Mouse (Mus musculus) macrophage (primary cell): ENCODE measurements around the gene Folr1. TPM values are rescaled to one million over a fixed set of nuclear protein-coding genes. Genes with fewer than 3 reads are reported as not detected.

ENCODE experiments used
- H3K27ac ChIP-seq: fragments of 350-480 bp; formaldehyde crosslinking; 2 replicates; pipeline ENCODE4 v1.9.0; 2021
- H3K36me3 ChIP-seq: fragments of 350-480 bp; formaldehyde crosslinking; 2 replicates; pipeline ENCODE4 v1.9.0; 2021; ENCODE audit errors: inconsistent target
- H3K4me3 ChIP-seq: fragments of 350-480 bp; formaldehyde crosslinking; 2 replicates; pipeline ENCODE4 v1.9.0; 2021; ENCODE audit errors: inconsistent target
- H3K79me2 ChIP-seq: fragments of 350-480 bp; formaldehyde crosslinking; 2 replicates; pipeline ENCODE4 v1.9.0; 2021; ENCODE audit errors: inconsistent target
- WGBS: methylation state at CpG from one replicate; pipeline ENCODE4 v1.1.7; 2026; ENCODE audit warnings: inconsistent platforms; ENCODE audit not compliant: missing documents; 5-methylcytosine and 5-hydroxymethylcytosine counted together
- polyA plus RNA-seq: library from polyadenylated mRNA; stranded (reverse); fragments of 250-400 nt; gene quantifications from 3 replicates; pipeline ENCODE4 v1.2.4, GENCODE M21; 2018; ENCODE audit warnings: inconsistent platforms

The Folr1 gene
- polyA plus RNA-seq, 1 experiment from 2014 or later: not detected

DNA sequence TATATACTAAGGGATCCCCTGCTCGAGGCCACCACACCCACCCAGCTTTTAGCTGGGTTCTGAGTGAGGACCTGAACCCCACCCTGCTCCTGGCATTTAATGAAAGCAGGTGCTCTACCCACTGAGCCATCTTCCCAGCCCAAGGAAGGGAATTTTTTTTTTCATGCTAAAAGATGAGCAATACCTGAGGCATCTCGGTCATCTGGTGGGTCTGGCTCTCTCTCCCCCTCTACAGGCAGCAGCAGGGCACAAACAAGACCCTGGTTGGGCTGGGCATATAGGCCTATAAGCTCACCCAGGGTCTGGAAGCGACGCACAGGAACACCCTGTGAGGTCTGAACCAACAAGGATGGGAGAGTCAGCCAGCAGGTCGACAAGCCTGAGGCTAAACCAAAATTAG, 37.2 kb downstream of the Folr1 start:
- H3K36me3 ChIP-seq: peaks cover 63% of the 10 kb centered on the region
- no peak overlapping the region for H3K4me3 ChIP-seq
- H3K27ac ChIP-seq: no peak overlapping the region
- H3K79me2 ChIP-seq: peaks cover 48% of the 10 kb centered on the region
- WGBS: 84% methylated on average over 5 of the region's 5 CpGs

DNA sequence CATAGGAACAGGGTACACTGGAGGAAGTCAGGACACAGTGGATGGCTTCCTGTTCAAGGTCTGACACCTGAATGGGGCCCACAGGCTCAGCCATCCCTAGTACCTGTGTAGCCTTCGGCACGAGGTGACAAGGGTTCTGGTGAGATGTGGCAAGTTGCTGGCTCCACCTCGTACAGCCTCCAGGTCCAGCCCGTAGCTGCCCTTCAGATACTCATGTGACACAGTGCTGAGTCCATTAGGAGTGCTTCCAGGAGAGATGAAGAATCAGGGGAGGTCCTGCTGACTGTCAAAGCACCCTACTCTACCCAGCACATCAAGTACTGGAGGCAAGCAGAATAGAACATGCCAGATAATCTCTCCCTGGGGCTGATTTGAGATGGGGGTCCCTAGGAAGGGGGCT, 38.2 kb downstream of the Folr1 start:
- Histone ChIP-seq H3K79me2 (peaks cover 46% of the 10 kb centered on the region), H3K4me3 (no peak overlapping the region), H3K36me3 (peaks cover 72% of the 10 kb centered on the region), H3K27ac (no peak overlapping the region)
- 96% methylated on average over 4 of the region's 4 CpGs for WGBS

DNA sequence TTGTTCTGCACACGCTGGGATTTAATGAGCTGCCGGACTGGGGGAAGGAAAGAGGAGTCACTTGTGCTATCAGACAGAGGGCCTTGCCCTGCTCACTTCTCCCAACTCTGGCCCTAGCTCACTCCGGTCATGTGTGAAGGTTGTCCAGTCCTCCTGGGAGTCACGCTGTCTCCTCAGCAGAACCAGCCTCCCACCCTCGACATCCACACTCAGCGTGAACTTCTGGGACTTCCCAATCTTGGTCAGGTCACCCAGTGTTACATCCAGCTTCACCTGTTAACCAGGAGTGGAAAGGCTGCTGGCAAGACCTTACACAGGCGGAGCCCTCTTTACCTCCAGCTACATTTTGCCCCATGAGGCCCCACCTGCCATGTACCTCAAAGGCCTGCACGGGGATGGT, 39.2 kb downstream of the Folr1 start:
- WGBS: 90% methylated on average over 8 of the region's 8 CpGs
- H3K4me3 ChIP-seq: no peak overlapping the region
- peaks cover 38% of the 10 kb centered on the region for H3K79me2 ChIP-seq
- H3K36me3 ChIP-seq: peaks cover 82% of the 10 kb centered on the region
- no peak overlapping the region for H3K27ac ChIP-seq

DNA sequence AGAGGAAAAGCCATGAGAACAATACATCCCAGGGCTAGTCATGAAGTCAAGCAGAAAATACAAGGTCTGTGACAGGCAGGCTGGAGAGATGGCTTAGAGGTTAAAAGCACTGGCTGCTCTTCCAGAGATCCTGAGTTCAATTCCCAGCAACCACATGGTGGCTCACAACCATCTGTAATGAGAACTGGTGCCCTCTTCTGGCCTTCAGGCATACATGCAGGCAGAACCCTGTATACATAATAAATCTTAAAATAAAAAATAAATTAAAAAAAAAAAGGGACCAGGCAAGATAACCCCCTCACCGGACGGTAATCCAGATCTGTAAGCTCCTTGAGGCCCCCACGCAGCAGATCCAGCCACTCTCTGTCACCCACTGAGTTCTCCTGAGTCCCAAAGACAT, 40.2 kb downstream of the Folr1 start:
- peaks cover 28% of the 10 kb centered on the region for H3K79me2 ChIP-seq
- WGBS: 91% methylated on average over 3 of the region's 3 CpGs
- H3K27ac ChIP-seq: no peak overlapping the region
- no peak overlapping the region for H3K4me3 ChIP-seq
- peaks cover 92% of the 10 kb centered on the region for H3K36me3 ChIP-seq

DNA sequence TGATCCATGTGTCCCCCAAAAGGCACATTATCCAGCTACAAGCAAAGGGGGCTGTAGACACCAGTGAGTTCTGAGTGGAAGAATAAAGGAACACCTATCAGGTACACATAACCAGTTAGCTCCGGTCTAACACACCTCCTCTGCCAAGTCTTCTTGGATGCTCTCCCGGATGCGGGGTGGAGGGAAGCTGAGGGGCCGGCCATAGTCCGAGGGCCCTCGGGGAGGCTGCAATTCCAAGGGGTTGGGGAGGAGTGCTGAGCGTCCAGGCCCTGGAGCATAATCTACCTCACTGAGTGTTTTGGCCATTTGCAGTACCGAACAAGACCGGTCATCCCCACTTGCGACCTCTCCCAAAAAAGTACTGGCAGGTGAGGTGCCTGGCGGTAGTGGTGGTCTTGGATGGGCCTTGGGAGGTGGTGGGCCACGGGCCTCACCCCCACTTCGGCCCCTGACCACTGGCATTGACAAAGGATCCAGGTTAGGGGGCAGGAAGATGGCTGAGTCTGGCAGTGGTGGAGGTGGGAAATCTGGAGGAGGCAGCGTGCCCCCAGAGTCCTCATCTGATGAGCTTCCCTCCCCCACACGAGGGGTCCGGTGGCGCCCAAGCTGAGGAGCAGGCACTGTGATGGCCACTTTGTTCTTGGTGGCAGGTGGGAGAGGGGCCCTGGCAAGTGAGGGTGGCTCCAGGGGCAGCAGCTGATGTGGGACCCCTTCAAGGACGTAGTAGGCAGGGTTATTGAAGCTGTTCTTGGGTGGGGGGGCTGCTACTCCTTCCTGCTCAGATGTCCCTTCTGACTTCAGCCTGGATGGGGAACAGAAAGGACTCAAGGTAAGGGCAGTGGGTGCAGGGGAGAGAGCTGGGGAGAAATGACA, 46.6 kb downstream of the Folr1 start:
- Histone ChIP-seq H3K36me3 (peaks cover 55% of the 10 kb centered on the region), H3K4me3 (no peak overlapping the region), H3K79me2 (no peaks in the 10 kb centered on the region), H3K27ac (no peak overlapping the region)
- 94% methylated on average over 18 of the region's 18 CpGs for WGBS

DNA sequence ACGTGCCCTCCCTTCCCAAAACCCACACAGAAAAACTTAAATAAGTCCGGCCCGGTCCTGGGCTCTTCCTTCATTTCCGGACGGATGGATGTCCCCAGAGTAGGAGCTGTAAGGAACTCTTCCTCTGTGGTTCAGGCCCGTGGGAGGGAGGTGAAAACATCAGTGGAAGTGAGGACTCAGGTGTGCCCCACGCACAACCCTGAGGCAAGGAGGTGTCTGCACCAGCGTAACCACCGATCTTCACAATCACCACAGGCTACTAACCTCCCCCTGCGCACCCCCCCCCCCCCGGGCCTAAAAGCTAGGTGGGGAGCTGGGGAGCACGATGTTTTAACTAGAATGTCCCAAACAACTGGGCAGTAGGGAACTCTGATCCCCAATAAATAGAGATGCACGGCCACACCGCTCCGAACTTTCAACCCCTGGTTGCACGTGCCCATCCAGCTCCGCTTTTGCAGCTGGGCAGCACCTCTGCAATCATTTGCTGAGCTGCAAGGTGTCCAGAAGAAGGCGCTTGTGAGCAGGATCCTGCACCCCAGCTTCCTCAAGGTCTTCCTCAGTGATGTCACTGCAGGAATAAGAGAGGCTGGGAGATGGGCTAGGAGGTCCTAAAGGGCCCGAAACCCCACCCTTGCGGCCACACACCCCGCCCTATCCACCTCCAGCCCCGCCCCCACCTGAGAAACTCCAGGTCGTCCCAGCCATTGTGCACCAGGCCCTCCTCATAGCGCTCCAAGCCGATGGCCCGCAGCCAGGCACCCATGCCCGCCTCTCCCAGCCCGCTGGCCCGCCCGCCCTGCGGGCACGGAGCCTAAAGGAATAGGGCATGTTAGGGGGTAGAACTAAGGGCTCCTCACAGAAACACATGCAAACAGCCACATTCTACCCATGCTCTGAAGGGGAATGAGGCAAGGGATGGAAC, 47.5 kb downstream of the Folr1 start:
- 80% methylated on average over 27 of the region's 32 CpGs for WGBS
- H3K79me2 ChIP-seq: no peaks in the 10 kb centered on the region
- H3K27ac ChIP-seq: no peak overlapping the region
- H3K36me3 ChIP-seq: peaks cover 46% of the 10 kb centered on the region
- H3K4me3 ChIP-seq: no peak overlapping the region

DNA sequence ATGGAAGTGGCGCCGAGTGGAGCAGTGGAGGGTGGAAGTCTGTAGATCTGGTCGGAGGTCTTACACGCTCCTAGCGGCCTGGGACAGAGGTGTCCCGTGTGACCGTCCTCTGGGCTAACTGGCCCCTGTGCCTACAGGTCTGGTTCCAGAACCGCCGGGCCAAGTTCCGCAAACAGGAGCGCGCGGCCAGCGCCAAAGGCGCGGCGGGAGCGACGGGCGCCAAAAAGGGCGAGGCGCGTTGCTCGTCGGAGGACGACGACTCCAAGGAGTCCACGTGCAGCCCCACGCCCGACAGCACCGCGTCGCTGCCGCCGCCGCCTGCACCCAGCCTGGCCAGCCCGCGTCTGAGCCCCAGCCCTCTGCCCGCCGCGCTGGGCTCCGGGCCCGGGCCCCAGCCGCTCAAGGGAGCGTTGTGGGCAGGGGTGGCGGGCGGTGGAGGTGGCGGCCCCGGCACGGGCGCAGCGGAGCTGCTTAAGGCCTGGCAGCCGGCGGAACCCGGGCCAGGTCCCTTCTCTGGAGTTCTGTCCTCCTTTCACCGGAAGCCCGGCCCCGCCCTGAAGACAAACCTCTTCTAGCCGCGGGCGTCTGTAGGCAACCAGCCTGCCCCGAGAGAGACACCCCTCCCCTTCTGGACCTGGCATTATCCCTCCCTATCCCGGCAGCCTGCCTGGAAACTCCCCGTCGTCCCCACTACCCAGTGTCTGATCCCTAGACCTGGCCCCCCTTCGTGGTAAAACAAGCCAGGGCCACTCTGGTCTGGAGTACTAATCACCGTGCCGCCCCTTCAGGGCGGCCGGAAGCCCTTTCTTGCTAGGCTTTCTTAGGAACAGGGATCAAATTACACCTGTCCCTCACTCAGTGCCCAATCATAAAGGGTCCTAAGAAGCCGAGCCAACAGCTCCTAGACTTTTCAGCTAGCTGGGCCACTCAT, 48.8 kb downstream of the Folr1 start:
- H3K79me2 ChIP-seq: no peaks in the 10 kb centered on the region
- 3% methylated on average over 69 of the region's 71 CpGs for WGBS
- H3K36me3 ChIP-seq: peaks cover 33% of the 10 kb centered on the region
- no peak overlapping the region for H3K27ac ChIP-seq
- no peak overlapping the region for H3K4me3 ChIP-seq

DNA sequence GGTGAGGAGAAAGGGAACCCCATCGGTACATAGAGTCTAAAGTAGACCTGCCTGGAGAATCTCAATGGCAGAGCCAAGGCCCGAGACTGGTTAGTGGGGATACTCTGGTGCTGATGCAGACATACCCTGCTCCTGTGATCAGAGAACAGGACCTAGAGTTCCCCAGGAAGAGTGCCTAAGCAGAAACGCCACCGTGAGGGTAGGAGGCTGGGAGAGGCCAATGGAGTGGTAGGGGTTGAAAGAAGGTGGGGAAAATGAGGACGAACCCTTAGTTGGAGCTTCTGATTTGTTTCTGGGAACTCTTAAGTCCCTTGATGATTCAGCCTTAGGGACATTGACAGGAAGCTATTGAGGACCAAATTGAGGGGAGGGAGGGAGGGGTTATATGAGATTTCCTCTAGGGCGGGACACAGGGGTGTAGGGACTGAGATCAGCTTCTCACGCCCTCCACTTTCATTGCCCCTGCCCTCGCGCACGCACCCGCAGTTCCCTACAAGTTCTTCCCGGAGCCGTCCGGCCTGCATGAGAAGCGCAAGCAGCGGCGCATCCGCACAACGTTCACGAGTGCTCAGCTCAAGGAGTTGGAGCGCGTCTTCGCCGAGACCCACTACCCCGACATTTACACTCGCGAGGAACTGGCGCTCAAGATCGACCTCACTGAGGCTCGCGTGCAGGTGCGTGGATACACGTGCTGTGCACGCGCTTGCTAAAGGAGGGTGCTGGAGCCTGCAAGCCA, 50.1 kb downstream of the Folr1 start:
- H3K36me3 ChIP-seq: peaks cover 19% of the 10 kb centered on the region; the same call in 1 of the 2 replicates
- 10% methylated on average over 35 of the region's 35 CpGs for WGBS
- no peaks in the 10 kb centered on the region for H3K79me2 ChIP-seq
- no peak overlapping the region for H3K4me3 ChIP-seq
- no peak overlapping the region for H3K27ac ChIP-seq

DNA sequence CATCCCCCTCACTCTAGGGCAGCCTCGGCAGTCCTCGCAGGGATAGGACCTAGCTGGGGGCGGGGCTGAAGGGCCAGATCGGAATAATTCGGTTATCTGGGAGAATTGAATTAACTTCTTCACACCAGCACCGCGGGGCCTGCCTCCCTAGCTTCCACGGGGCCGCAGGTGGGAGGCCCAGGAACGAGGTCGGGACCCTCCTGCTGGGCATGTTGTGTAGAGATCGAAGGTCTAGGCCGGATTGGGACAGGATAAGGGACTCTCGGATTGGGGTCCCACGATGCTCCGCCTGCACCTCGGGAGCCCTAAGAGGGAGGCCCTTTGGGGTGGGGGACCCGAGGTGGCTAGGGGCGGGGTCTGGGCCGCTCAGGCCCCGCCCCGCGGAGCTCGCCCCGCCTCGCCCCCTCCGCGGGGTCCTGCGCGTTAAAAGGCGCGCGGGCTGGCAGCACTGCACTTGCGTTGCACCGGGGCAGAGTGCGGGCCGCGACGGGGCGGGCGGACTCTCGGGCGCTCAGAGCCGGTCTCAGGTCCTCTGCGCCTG, 52.7 kb downstream of the Folr1 start, which contains the start of gene Phox2a:
Phox2a (plus strand) TSS at position 453 of the 541 bp plus-strand sequence.
- no peak within 1 kb of the TSS for H3K27ac ChIP-seq
- H3K79me2 ChIP-seq: no peaks in the 10 kb centered on the region
- H3K36me3 ChIP-seq: no peaks in the 10 kb centered on the region
- 8% methylated on average over 45 of the region's 45 CpGs for WGBS
- no peak within 1 kb of the TSS for H3K4me3 ChIP-seq

Other genes starting within 250 kb of the Folr1 start
- 11.3 to 15.1 TPM (median 11.4 TPM) in 3 replicates for gene Clpb, start 207.2 kb downstream of the Folr1 start, polyA plus RNA-seq
- gene Phox2a, start 52.5 kb downstream of the Folr1 start, polyA plus RNA-seq: not detected in 3 replicates
- gene Inppl1, start 32.6 kb downstream of the Folr1 start, polyA plus RNA-seq: 63.7 to 85.3 TPM (median 76.3 TPM) in 3 replicates
- 21.1 to 134 TPM (median 134 TPM) in 3 replicates for gene Folr2, start 13.6 kb downstream of the Folr1 start, polyA plus RNA-seq
- 80.5 to 140 TPM (median 104 TPM) in 3 replicates for gene Anapc15, start 7.1 kb downstream of the Folr1 start, polyA plus RNA-seq
- gene Lamtor1, start 35.1 kb upstream of the Folr1 start, polyA plus RNA-seq: 249 to 321 TPM (median 295 TPM) in 3 replicates
- 0.09 to 0.23 TPM (median 0.21 TPM) in 3 replicates for gene Tomt, start 35.6 kb upstream of the Folr1 start, polyA plus RNA-seq
- 1.2 to 2.8 TPM (median 2.0 TPM) in 3 replicates for gene Lrrc51, start 63.1 kb upstream of the Folr1 start, polyA plus RNA-seq
- gene Numa1, start 63.3 kb upstream of the Folr1 start, polyA plus RNA-seq: 61.1 to 130 TPM (median 82.9 TPM) in 3 replicates
- 56.7 to 120 TPM (median 96.3 TPM) in 3 replicates for gene Il18bp, start 147.9 kb upstream of the Folr1 start, polyA plus RNA-seq
- gene Rnf121, start 194.7 kb upstream of the Folr1 start, polyA plus RNA-seq: 17.9 to 24.1 TPM (median 19.6 TPM) in 3 replicates
- gene Xndc1, start 194.7 kb upstream of the Folr1 start, polyA plus RNA-seq: 9.5 to 11.5 TPM (median 11.5 TPM) in 3 replicates
- gene Xntrpc, start 194.9 kb upstream of the Folr1 start, polyA plus RNA-seq: 0.07 to 0.19 TPM in 2 of 3 replicates, not detected in the other
- 0.13 TPM in 1 of 3 replicates, not detected in the others for gene Trpc2, start 212.3 kb upstream of the Folr1 start, polyA plus RNA-seq
- not detected in 3 replicates for gene Art1, start 231.0 kb upstream of the Folr1 start, polyA plus RNA-seq
- not detected in 3 replicates for gene Art5, start 238.7 kb upstream of the Folr1 start, polyA plus RNA-seq
- gene Chrna10, start 246.0 kb upstream of the Folr1 start, polyA plus RNA-seq: not detected in 3 replicates